Mouse (Mus musculus) heart, postnatal 0 days (tissue): ENCODE results near the gene Acox3. TPM values are rescaled to one million over a fixed set of nuclear protein-coding genes. Genes with fewer than 3 reads are reported as not detected.

Source experiments
- ATAC-seq: fragments of 200-750 bp; cut with Nextera tagmentation; 2 replicates; pipeline ENCODE4 v1.8.0; 2017; ENCODE audit warnings: low read depth, moderate number of reproducible peaks, moderate library complexity; ENCODE audit not compliant: insufficient read depth
- DNase-seq: peaks from one replicate; pipeline ENCODE4 v3.0.0-alpha.2; 2016; ENCODE audit warnings: low spot score
- H3K27ac ChIP-seq: fragments of 300-500 bp; sonication (generic); 2 replicates; pipeline ENCODE4 v1.5.1; 2014; ENCODE audit warnings: low read depth, mild to moderate bottlenecking
- H3K27me3 ChIP-seq: fragments of 300-500 bp; sonication (generic); 2 replicates; pipeline ENCODE4 v1.6.1; 2014; ENCODE audit warnings: low read length, mixed read lengths; ENCODE audit not compliant: control insufficient read depth, insufficient read depth
- H3K36me3 ChIP-seq: fragments of 300-500 bp; sonication (generic); replicated peaks from 2 replicates; pipeline ENCODE4 v1.6.1; 2014; ENCODE audit warnings: low read length, mixed read lengths; ENCODE audit not compliant: control insufficient read depth, insufficient read depth
- H3K4me1 ChIP-seq: fragments of 300-500 bp; sonication (generic); 2 replicates; pipeline ENCODE4 v1.6.1; 2014; ENCODE audit warnings: antibody characterized with exemption; ENCODE audit not compliant: control insufficient read depth, insufficient read depth
- H3K4me2 ChIP-seq: fragments of 300-500 bp; sonication (generic); 2 replicates; pipeline ENCODE4 v1.6.1; 2014; ENCODE audit warnings: low read depth, mild to moderate bottlenecking, low read length, moderate library complexity
- H3K4me3 ChIP-seq: fragments of 300-500 bp; sonication (generic); 2 replicates; pipeline ENCODE4 v1.5.1; 2014; ENCODE audit warnings: low read depth, low read length
- H3K9ac ChIP-seq: fragments of 300-500 bp; sonication (generic); replicated peaks from 2 replicates; pipeline ENCODE4 v1.6.1; 2014; ENCODE audit warnings: low read depth, low read length, mixed read lengths
- H3K9me3 ChIP-seq: fragments of 300-500 bp; sonication (generic); replicated peaks from 2 replicates; pipeline ENCODE4 v1.6.1; 2016; ENCODE audit warnings: low read length; ENCODE audit not compliant: control insufficient read depth
- CTCF ChIP-seq: IDR thresholded peaks from 2 replicates; pipeline ENCODE4 v1.5.1; 2016; ENCODE audit warnings: antibody characterized with exemption, control low read depth, low read depth
- EP300 ChIP-seq: IDR thresholded peaks from 2 replicates; pipeline ENCODE4 v1.6.1; 2016; ENCODE audit warnings: antibody characterized with exemption, low read depth
- WGBS: fragments of 180-500 bp; shearing (Covaris S2); extraction: QIAGEN DNeasy Blood & Tissue Kit; methylation state at CpG from one replicate; pipeline ENCODE4 v1.1.7; 2014; 5-methylcytosine and 5-hydroxymethylcytosine counted together
- polyA plus RNA-seq: library from polyadenylated mRNA; unstranded; fragments of >200 nt; fragmentation: Nextera tagmentation; extraction: Ambion mirVana; gene quantifications from 2 replicates; pipeline ENCODE4 v1.2.1, GENCODE M21; 2015
- total RNA-seq: library from RNA; depleted of rRNA; stranded (reverse); fragments of >200 nt; gene quantifications from 2 replicates; pipeline ENCODE4 v1.2.3, GENCODE M21; 2014; ENCODE audit warnings: low replicate concordance

Acox3 gene
- total and polyA plus RNA-seq, 2 experiments from 2014 or later = 13.4 to 26.8 TPM

DNA sequence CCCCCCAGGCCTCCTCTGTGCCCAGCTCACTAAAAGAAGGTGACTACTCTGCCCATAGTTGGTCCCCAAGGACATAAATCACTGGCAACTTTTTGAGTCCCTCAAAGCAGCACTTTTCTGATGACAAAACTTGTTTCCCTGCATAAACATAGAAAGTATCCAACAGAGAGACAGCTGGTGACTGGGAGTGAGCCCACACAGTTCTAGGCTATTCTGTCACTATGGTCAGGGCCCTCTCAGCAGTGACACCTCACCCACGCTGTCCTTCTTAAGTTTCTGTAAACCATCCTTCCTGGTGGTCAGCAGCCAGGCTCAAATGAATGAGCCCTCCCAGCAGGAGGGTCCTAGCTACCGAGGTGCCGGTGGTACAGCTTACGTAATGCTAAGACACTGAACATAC, 16.2 kb upstream of the Acox3 start:
- WGBS = 88% methylated on average over 4 of the region's 4 CpGs
- Histone ChIP-seq H3K9me3 (no peaks in the 10 kb centered on the region), H3K4me1 (peaks cover 15% of the 10 kb centered on the region; the same call in 1 of the 2 replicates), H3K4me3 (no peak overlapping the region), H3K4me2 (no peak overlapping the region), H3K27me3 (no peaks in the 10 kb centered on the region), H3K9ac (no peak overlapping the region), H3K36me3 (peaks cover 95% of the 10 kb centered on the region), H3K27ac (no peak overlapping the region)
- DNase-seq (no peak), ATAC-seq (no peak)
- TF ChIP-seq EP300 (no peak), CTCF (no peak)

GRCm38 (mm10) chr5:35571546-35571945, 11.3 kb upstream of the Acox3 start:
- H3K4me1 ChIP-seq = peaks cover 12% of the 10 kb centered on the region
- H3K9me3 ChIP-seq = no peaks in the 10 kb centered on the region
- H3K4me3 ChIP-seq = no peak overlapping the region
- H3K27ac ChIP-seq = no peak overlapping the region
- ATAC-seq (no peak), DNase-seq (no peak)
- H3K27me3 ChIP-seq = no peaks in the 10 kb centered on the region
- TF ChIP-seq EP300 (no peak), CTCF (no peak)
- WGBS = 88% methylated on average over 6 of the region's 6 CpGs
- H3K36me3 ChIP-seq = peaks cover 65% of the 10 kb centered on the region
- H3K9ac ChIP-seq = no peak overlapping the region
- H3K4me2 ChIP-seq = no peak overlapping the region

DNA sequence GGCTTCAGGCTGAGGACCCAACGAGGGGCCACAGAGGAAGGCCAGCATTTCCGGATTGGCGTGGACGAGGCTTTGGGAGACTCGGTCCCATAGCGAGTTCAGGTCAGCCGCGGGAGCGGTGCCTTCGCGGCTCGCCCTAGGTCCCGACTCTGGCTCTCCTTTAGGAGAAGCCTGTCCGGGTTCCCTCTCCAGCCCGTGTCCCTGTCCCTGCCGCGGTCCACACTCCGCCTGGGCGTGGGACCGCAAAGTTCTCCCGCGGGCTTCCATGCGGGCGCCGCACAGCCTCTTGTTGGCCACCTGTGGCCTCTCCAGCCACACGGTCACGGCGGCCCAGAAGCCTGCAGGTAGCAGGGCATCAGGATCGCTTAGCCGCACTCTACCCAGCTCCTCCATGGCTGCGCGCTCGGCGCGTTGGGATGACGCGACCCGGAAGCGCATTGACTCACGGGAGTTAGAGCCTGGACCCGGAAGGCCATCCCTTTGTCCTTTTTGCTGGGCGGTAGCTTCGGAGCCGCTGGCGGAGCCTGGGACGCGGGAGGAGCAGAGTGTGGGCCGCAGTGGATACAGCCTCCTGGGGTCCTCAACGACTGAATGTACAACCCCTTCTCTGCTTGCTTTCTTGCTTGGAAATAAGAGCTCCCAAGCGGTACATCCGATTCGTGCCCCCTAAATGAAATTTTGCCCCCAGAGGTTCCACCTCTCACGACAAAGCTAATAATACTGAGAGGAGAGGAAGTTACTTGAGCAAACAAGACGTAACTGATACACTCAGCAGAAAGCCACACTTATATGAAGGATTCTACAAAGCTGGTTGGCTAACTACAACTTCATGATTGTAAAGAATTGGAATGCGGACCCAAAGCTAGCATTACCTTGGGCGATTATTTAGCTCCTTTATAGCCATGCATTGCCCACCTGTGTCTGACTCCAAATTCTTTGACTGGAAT, 7.9 kb upstream of the Acox3 start, which contains the start of gene Trmt44:
Trmt44 (minus strand) TSS at position 418 of the 947 bp plus-strand sequence.
- Histone ChIP-seq H3K36me3 (peaks cover 35% of the 10 kb centered on the region), H3K4me3 (peak within 1 kb of the TSS; percentile 90), H3K27me3 (no peaks in the 10 kb centered on the region), H3K4me2 (peak within 1 kb of the TSS; percentile 98), H3K4me1 (peaks cover 12% of the 10 kb centered on the region), H3K9me3 (no peaks in the 10 kb centered on the region), H3K9ac (peak within 1 kb of the TSS; percentile 86), H3K27ac (peak within 1 kb of the TSS; percentile 84)
- WGBS = 4% methylated on average over 56 of the region's 56 CpGs
- peak; percentile 98 for ATAC-seq
- DNase-seq = peak; percentile 89
- TF ChIP-seq CTCF (no peak), EP300 (no peak)

- 86% methylated on average over 10 of the region's 10 CpGs for WGBS
- Histone ChIP-seq H3K36me3 (peaks cover 19% of the 10 kb centered on the region), H3K4me2 (no peak overlapping the region), H3K9me3 (no peaks in the 10 kb centered on the region), H3K27ac (no peak overlapping the region), H3K9ac (no peak overlapping the region), H3K4me1 (peaks cover 12% of the 10 kb centered on the region), H3K4me3 (no peak overlapping the region), H3K27me3 (no peaks in the 10 kb centered on the region)
- DNase-seq (no peak), ATAC-seq (no peak)
- no peak for TF ChIP-seq CTCF
- TF ChIP-seq EP300 = no peak
Measured at GRCm38 (mm10) chr5:35576409-35577020, 6.3 kb upstream of the Acox3 start.

GRCm38 (mm10) chr5:35578411-35578810, 4.4 kb upstream of the Acox3 start:
- Histone ChIP-seq H3K36me3 (0 out of 2 replicates have a peak, but pooled peaks cover 2% of the 10 kb centered on the region), H3K9ac (no peak overlapping the region), H3K4me2 (no peak overlapping the region), H3K27me3 (no peaks in the 10 kb centered on the region), H3K4me1 (peaks cover 12% of the 10 kb centered on the region), H3K27ac (no peak overlapping the region), H3K9me3 (no peaks in the 10 kb centered on the region), H3K4me3 (no peak overlapping the region)
- WGBS = 64% methylated on average over 2 of the region's 2 CpGs
- TF ChIP-seq CTCF (no peak), EP300 (no peak)
- ATAC-seq = no peak
- no peak for DNase-seq
